Mouse (Mus musculus): ENCODE measurements around the gene Vmn1r13. TPM values are rescaled to one million over a fixed set of nuclear protein-coding genes. Genes with fewer than 3 reads are reported as not detected.
"Not testable (repeated sequence)": the region's sequence is repeated elsewhere in the genome, so short reads cannot be mapped to it uniquely, and the experiment has no call there.

Gene Vmn1r13
- 0.10 TPM in 1 of 3 replicates, not detected in the others for total RNA-seq (2017)

DNA sequence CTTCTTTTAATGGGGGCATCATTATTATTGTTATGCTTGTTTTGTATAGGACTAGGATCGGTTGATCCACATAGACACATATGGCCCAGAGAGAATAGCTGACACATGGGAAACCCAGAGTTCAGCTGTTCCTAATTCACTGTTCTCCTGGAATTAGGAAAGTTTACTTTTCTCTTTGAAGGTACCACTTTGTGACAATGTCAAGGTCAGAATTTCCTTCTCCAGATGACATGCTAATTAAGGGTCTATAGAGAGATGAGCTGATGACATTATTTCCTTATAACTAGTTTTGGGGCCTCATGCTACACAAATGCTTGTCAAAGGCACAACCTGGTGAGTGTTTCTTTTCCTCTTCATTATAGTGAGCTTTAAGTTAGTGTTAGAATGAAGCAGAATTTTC, at the start of gene Vmn1r13:
TSS of gene Vmn1r13 (plus strand) at position 301 of the 400 bp plus-strand sequence.
- not testable (repeated sequence) for ATAC-seq (replicated peaks; ENCODE audit: insufficient number of reproducible peaks, low FRiP score, low TSS enrichment, poor library complexity, severe bottlenecking)

DNA sequence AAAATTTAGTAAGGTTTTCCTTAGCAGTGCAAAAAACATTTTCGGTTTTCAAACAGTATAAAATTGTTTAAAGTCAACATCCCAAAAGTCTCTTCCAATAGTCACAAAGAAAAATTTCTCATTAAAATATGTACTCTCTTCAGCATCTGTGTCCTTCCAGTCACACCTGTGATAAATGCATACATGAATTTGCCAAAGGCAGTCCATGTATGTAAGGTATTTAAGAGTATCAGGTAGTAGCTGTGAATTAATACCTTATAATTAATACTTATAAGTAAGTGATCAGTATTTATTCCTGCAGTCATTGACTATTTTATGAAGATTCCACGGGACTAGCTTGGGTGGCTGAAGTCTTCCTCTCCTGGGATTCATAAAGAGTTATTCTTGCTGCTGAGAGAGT, 46.5 kb upstream of the Vmn1r13 start, which contains the start of gene Vmn1r12:
TSS of gene Vmn1r12 (plus strand) at position 301 of the 400 bp plus-strand sequence.
- ATAC-seq (replicated peaks; ENCODE audit: insufficient number of reproducible peaks, low FRiP score, low TSS enrichment, poor library complexity, severe bottlenecking) = no peak

DNA sequence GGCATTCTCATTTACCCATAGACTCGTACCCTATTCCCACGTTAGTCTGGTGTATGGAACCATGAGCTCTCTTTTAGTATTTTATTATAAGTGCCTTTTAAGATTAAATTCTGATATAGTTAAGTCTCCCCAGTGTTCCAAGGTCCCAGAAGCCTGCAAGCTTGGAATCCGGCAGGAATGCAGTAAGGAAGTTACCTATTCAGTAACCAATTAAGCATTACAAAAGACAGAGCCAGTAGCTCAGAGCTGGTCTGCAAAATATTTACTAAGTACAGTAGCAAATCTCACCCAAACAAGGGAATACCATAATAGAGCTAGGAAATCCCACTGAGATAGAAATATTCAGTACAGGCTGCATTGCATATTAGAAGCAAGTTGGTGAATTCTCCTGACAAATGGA, 13.1 kb upstream of the Vmn1r13 start:
- ATAC-seq (replicated peaks; ENCODE audit: insufficient number of reproducible peaks, low FRiP score, low TSS enrichment, poor library complexity, severe bottlenecking) = not testable (repeated sequence)

DNA sequence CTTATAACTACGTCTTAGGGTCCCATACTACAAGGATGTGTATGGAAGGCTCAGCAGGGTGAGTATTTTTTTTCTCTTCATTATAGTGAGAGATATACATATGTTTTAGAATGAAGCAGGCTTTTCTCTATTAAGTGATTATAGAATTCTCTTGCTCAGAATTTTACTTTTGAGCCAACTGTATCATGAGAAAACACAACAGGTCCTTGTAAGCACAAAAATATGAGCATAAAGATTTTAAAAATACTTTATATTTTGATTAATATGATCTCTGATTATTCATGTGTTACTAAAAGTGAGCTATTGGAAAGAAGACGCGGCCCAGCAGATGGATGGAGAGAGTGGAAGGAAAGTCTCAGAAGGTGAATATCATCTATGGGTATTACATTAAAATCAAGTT, 28.3 kb downstream of the Vmn1r13 start, which contains the start of gene Vmn1r14:
TSS of gene Vmn1r14 (plus strand) at position 301 of the 400 bp plus-strand sequence.
- no peak for ATAC-seq (replicated peaks; ENCODE audit: insufficient number of reproducible peaks, low FRiP score, low TSS enrichment, poor library complexity, severe bottlenecking)

DNA sequence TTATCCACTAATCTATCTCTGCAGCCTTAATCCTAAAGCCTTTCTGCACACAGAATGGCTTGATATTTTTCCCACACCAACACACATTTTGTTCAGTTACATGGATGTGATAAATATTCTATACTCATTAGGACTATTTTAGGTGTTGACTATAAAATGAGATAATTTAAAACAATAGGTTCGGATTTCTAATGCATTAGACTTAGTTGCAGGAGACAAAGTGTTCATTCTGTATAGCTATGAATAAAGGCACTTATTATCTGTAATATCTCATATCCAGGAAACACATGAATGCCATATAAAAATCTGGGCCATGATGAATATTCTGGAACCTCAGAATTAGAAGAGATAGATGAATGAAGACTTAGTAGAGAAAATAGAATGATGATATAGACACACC, 54.6 kb downstream of the Vmn1r13 start, which contains the start of gene Vmn1r15:
TSS of gene Vmn1r15 (plus strand) at position 301 of the 400 bp plus-strand sequence.
- no peak for ATAC-seq (replicated peaks; ENCODE audit: insufficient number of reproducible peaks, low FRiP score, low TSS enrichment, poor library complexity, severe bottlenecking)

DNA sequence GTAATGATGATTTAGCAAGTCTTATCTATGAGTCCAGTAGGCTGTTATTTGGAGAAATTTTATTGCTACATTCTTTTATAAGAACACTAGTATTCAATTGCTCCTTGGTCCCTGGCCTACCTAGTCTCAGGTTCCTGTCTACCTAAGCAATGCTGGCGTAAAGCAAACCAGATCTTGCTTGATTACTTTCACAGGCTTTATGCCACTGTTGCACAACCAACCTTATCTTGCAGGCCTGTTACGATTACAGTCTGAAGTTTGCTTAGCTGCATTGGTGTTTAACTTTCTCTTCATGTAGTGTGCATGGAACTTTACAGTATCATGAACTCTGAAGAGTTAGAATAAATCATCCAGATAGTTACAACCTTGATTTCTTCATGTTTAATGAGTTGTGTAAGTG, 57.9 kb downstream of the Vmn1r13 start:
- no peak for ATAC-seq (replicated peaks; ENCODE audit: insufficient number of reproducible peaks, low FRiP score, low TSS enrichment, poor library complexity, severe bottlenecking)

Other genes with a start within 250 kb of the Vmn1r13 start
- not detected in 3 replicates for gene Vmn1r5, start 233.0 kb upstream of the Vmn1r13 start, total RNA-seq (2017)
- not detected in 3 replicates for gene Vmn1r6, start 206.0 kb upstream of the Vmn1r13 start, total RNA-seq (2017)
- gene Vmn1r7, start 178.0 kb upstream of the Vmn1r13 start, total RNA-seq (2017) = 0.58 TPM in 1 of 3 replicates, not detected in the others
- gene Vmn1r8, start 171.0 kb upstream of the Vmn1r13 start, total RNA-seq (2017) = not detected in 3 replicates
- not detected in 3 replicates for gene Vmn1r9, start 136.5 kb upstream of the Vmn1r13 start, total RNA-seq (2017)
- not detected in 3 replicates for gene Vmn1r10, start 93.8 kb upstream of the Vmn1r13 start, total RNA-seq (2017)
- not detected in 3 replicates for gene Vmn1r11, start 69.8 kb upstream of the Vmn1r13 start, total RNA-seq (2017)
- not detected in 3 replicates for gene Vmn1r12, start 46.4 kb upstream of the Vmn1r13 start, total RNA-seq (2017)
- gene Vmn1r14, start 28.4 kb downstream of the Vmn1r13 start, total RNA-seq (2017) = not detected in 3 replicates
- gene Vmn1r15, start 54.7 kb downstream of the Vmn1r13 start, total RNA-seq (2017) = not detected in 3 replicates
- gene Vmn1r16, start 126.2 kb downstream of the Vmn1r13 start, total RNA-seq (2017) = not detected in 3 replicates
- gene Vmn1r17, start 160.4 kb downstream of the Vmn1r13 start, total RNA-seq (2017) = not detected in 3 replicates
- gene Vmn1r18, start 192.5 kb downstream of the Vmn1r13 start, total RNA-seq (2017) = not detected in 3 replicates
- gene Vmn1r19, start 200.5 kb downstream of the Vmn1r13 start, total RNA-seq (2017) = not detected in 3 replicates
- gene Vmn1r20, start 225.6 kb downstream of the Vmn1r13 start, total RNA-seq (2017) = not detected in 3 replicates